Mouse (Mus musculus) forebrain, embryonic 14.5 days (tissue): ENCODE measurements around the gene Ntm. TPM values are rescaled to one million over a fixed set of nuclear protein-coding genes. Genes with fewer than 3 reads are reported as not detected.

ENCODE experiments used
- ATAC-seq: fragments of 200-750 bp; cut with Nextera tagmentation; 2 replicates; pipeline ENCODE4 v1.8.0; 2017; ENCODE audit warnings: mild to moderate bottlenecking, moderate library complexity
- DNase-seq: peaks from one replicate; pipeline ENCODE4 v3.0.0-alpha.2; 2015; ENCODE audit warnings: low spot score
- H3K27ac ChIP-seq: fragments of 300-500 bp; sonication (generic); 2 replicates; pipeline ENCODE4 v1.5.1; 2014; ENCODE audit warnings: low read depth, mild to moderate bottlenecking, control low read depth, low read length, moderate library complexity
- H3K27me3 ChIP-seq: fragments of 300-500 bp; sonication (generic); replicated peaks from 2 replicates; pipeline ENCODE4 v1.6.1; 2014; ENCODE audit warnings: low read length, control low read depth, mixed read lengths; ENCODE audit not compliant: control insufficient read depth, insufficient read depth
- H3K36me3 ChIP-seq: fragments of 300-500 bp; sonication (generic); 2 replicates; pipeline ENCODE4 v1.6.1; 2014; ENCODE audit warnings: low read length, control low read depth; ENCODE audit not compliant: control insufficient read depth, insufficient read depth
- H3K4me1 ChIP-seq: fragments of 300-500 bp; sonication (generic); 2 replicates; pipeline ENCODE4 v1.6.1; 2014; ENCODE audit warnings: antibody characterized with exemption, low read length, control low read depth; ENCODE audit not compliant: control insufficient read depth, insufficient read depth
- H3K4me2 ChIP-seq: fragments of 300-500 bp; sonication (generic); 2 replicates; pipeline ENCODE4 v1.6.1; 2014; ENCODE audit warnings: mild to moderate bottlenecking, control low read depth, low read length
- H3K4me3 ChIP-seq: fragments of 300-500 bp; sonication (generic); 2 replicates; pipeline ENCODE4 v1.5.1; 2014; ENCODE audit warnings: low read depth, low read length, control low read depth
- H3K9ac ChIP-seq: fragments of 300-500 bp; sonication (generic); 2 replicates; pipeline ENCODE4 v1.6.1; 2014; ENCODE audit warnings: mild to moderate bottlenecking, low read length, control low read depth, moderate library complexity
- H3K9me3 ChIP-seq: fragments of 300-500 bp; sonication (generic); replicated peaks from 2 replicates; pipeline ENCODE4 v1.6.1; 2016; ENCODE audit warnings: low read length, control low read depth, mixed read lengths; ENCODE audit not compliant: control insufficient read depth
- WGBS: fragments of 180-500 bp; shearing (Covaris S2); extraction: QIAGEN DNeasy Blood & Tissue Kit; methylation state at CpG from one replicate; pipeline ENCODE4 v1.1.7; 2014; 5-methylcytosine and 5-hydroxymethylcytosine counted together
- polyA plus RNA-seq: library from polyadenylated mRNA; unstranded; fragments of >200 nt; fragmentation: Nextera tagmentation; extraction: Ambion mirVana; gene quantifications from 2 replicates; pipeline ENCODE4 v1.2.1, GENCODE M21; 2014

The Ntm gene
- polyA plus RNA-seq, 1 experiment from 2014 or later, result 72.9 TPM

DNA sequence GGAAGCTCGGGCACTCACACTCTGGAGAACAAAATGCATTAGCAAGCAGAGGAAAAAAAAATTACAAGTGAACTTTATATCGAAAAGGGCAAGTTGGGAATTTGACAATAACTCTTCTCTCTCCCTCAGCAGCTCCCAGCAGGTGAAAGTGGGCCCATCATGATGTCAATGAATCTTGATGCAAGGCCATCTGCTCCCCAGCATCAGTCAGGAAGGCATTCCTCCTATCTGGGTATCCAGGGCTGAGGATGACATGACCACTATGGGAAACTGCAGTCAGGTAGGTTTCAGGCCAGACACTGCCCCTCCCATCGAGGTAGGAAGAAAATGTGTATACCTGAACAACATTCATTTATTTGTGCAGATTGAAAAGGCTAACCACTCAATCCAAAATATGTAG, 838.5 kb downstream of the Ntm start:
- DNase-seq, result no peak

DNA sequence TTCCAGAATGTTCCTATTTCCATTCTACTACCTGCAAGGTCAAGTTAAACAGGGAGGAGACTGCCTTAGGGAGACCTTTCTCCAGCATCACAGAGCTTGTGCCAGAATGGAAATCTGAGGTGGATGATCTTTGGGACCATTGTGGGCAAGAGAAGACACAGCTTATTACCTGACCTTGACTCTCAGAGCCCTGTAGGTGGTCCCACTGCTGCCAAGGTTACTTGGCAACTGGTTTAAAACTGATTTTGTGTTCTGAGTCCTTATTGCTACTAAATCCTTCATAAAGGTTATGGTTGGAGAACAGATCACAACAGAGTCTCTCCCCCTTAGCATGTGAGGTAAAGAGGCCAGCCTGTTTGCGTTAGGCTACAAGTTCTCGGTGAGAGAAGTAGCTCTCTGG, 839.1 kb downstream of the Ntm start:
- H3K9me3 ChIP-seq, result no peaks in the 10 kb centered on the region
- H3K27ac ChIP-seq, result no peak overlapping the region
- peaks cover 4% of the 10 kb centered on the region; the same call in 1 of the 2 replicates for H3K4me1 ChIP-seq
- H3K4me2 ChIP-seq, result no peak overlapping the region
- no peak overlapping the region for H3K9ac ChIP-seq
- DNase-seq (no peak), ATAC-seq (no peak)
- 70% methylated on average over 2 of the region's 2 CpGs for WGBS
- H3K27me3 ChIP-seq, result no peaks in the 10 kb centered on the region
- H3K36me3 ChIP-seq, result no peaks in the 10 kb centered on the region
- H3K4me3 ChIP-seq, result no peak overlapping the region

More for the DNA sequence above, 838.5 kb downstream of the Ntm start:
- no peak overlapping the region for H3K4me2 ChIP-seq
- H3K36me3 ChIP-seq, result no peaks in the 10 kb centered on the region
- H3K27ac ChIP-seq, result no peak overlapping the region
- H3K4me1 ChIP-seq, result peaks cover 4% of the 10 kb centered on the region; the same call in 1 of the 2 replicates
- no peak overlapping the region for H3K4me3 ChIP-seq
- ATAC-seq, result no peak
- H3K9ac ChIP-seq, result no peak overlapping the region
- WGBS, result 73% methylated on average over 3 of the region's 3 CpGs
- H3K27me3 ChIP-seq, result no peaks in the 10 kb centered on the region
- H3K9me3 ChIP-seq, result no peaks in the 10 kb centered on the region

GRCm38 (mm10) chr9:29117561-29118112, 845.3 kb downstream of the Ntm start:
- DNase-seq (no peak), ATAC-seq (no peak)
- Histone ChIP-seq H3K4me1 (0 out of 2 replicates have a peak, but pooled peaks cover 6% of the 10 kb centered on the region), H3K9ac (no peak overlapping the region), H3K27me3 (no peaks in the 10 kb centered on the region), H3K27ac (no peak overlapping the region), H3K36me3 (no peaks in the 10 kb centered on the region), H3K4me3 (no peak overlapping the region), H3K9me3 (no peaks in the 10 kb centered on the region), H3K4me2 (no peak overlapping the region)
- 80% methylated on average over 2 of the region's 2 CpGs for WGBS

GRCm38 (mm10) chr9:29115337-29115736, 847.6 kb downstream of the Ntm start:
- H3K36me3 ChIP-seq, result no peaks in the 10 kb centered on the region
- no peak overlapping the region for H3K27ac ChIP-seq
- H3K4me2 ChIP-seq, result no peak overlapping the region
- H3K9ac ChIP-seq, result no peak overlapping the region
- H3K9me3 ChIP-seq, result no peaks in the 10 kb centered on the region
- H3K4me1 ChIP-seq, result 0 out of 2 replicates have a peak, but pooled peaks cover 6% of the 10 kb centered on the region
- ATAC-seq (no peak), DNase-seq (peak; percentile 43)
- no peak overlapping the region for H3K4me3 ChIP-seq
- WGBS, result 1% methylated on average over 2 of the region's 2 CpGs
- no peaks in the 10 kb centered on the region for H3K27me3 ChIP-seq

- ATAC-seq (no peak), DNase-seq (no peak)
- Histone ChIP-seq H3K4me1 (peaks cover 6% of the 10 kb centered on the region; the same call in 1 of the 2 replicates), H3K27me3 (no peaks in the 10 kb centered on the region), H3K27ac (no peak overlapping the region), H3K4me3 (no peak overlapping the region), H3K9me3 (no peaks in the 10 kb centered on the region), H3K36me3 (no peaks in the 10 kb centered on the region), H3K9ac (no peak overlapping the region), H3K4me2 (no peak overlapping the region)
- 40% methylated on average over 3 of the region's 3 CpGs for WGBS
Observed at GRCm38 (mm10) chr9:29106771-29107170, 856.2 kb downstream of the Ntm start.

DNA sequence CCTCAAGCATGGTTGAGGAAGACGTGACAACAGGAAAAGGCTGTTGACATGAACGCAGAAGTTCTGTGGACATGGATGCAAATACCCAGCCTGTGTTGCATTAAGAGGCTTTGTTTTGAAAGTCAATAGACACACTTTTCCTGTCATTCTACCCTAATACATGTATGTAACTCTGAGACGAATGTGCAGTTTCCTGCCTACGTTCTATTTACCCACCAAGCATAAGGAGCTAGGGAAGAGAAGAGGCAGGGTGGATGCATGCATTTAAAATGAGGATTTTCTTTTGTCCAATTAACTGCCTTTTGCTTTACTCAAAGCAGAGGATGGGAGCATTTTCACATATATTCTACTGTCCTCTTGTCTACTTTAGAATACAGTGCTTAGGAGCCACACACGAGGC, 858.5 kb downstream of the Ntm start:
- H3K27ac ChIP-seq, result peak overlapping the region; percentile 63
- peaks cover 6% of the 10 kb centered on the region; the same call in 1 of the 2 replicates for H3K4me1 ChIP-seq
- no peak overlapping the region for H3K4me2 ChIP-seq
- no peak overlapping the region for H3K9ac ChIP-seq
- DNase-seq, result no peak
- H3K9me3 ChIP-seq, result no peaks in the 10 kb centered on the region
- 58% methylated on average over 5 of the region's 5 CpGs for WGBS
- no peaks in the 10 kb centered on the region for H3K36me3 ChIP-seq
- H3K4me3 ChIP-seq, result no peak overlapping the region
- H3K27me3 ChIP-seq, result no peaks in the 10 kb centered on the region
- ATAC-seq, result peak; percentile 49; the same call in 1 of the 2 replicates

GRCm38 (mm10) chr9:29103993-29104392, 858.9 kb downstream of the Ntm start:
- Histone ChIP-seq H3K4me2 (no peak overlapping the region), H3K36me3 (no peaks in the 10 kb centered on the region), H3K4me3 (no peak overlapping the region), H3K27me3 (no peaks in the 10 kb centered on the region), H3K9me3 (no peaks in the 10 kb centered on the region), H3K4me1 (peaks cover 6% of the 10 kb centered on the region; the same call in 1 of the 2 replicates), H3K27ac (peak overlapping the region; percentile 63), H3K9ac (no peak overlapping the region)
- peak; percentile 97 for ATAC-seq
- WGBS, result 19% methylated on average over 6 of the region's 6 CpGs
- DNase-seq, result peak; percentile 92

- no peaks in the 10 kb centered on the region for H3K27me3 ChIP-seq
- WGBS, result 84% methylated on average over 5 of the region's 5 CpGs
- no peak for ATAC-seq
- no peaks in the 10 kb centered on the region for H3K9me3 ChIP-seq
- no peak for DNase-seq
- no peak overlapping the region for H3K4me2 ChIP-seq
- H3K9ac ChIP-seq, result no peak overlapping the region
- H3K4me3 ChIP-seq, result no peak overlapping the region
- no peaks in the 10 kb centered on the region for H3K36me3 ChIP-seq
- H3K4me1 ChIP-seq, result peaks cover 6% of the 10 kb centered on the region; the same call in 1 of the 2 replicates
- no peak overlapping the region for H3K27ac ChIP-seq
Observed at GRCm38 (mm10) chr9:29100624-29101023, 862.3 kb downstream of the Ntm start.

DNA sequence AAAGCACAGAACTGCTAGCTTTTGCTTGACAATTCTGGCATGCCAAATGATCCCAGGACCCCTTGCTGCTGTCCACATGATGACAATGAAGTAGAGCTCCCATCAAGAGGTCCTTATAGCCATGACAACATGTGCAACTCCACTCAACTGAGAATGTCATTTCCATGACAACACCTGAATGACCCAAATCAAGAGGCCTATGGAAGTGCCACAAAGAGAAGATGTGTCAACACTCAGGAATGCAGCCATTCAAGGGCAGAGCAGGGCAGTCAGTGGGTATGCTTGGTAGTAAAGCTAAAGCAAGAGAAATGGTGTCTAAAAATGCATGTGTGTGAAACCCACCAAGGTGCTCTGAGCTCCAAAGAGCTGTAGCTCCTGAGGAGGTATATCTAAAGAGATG, 870.5 kb downstream of the Ntm start:
- Histone ChIP-seq H3K36me3 (no peaks in the 10 kb centered on the region), H3K4me3 (no peak overlapping the region), H3K27me3 (no peaks in the 10 kb centered on the region), H3K27ac (no peak overlapping the region), H3K4me1 (peaks cover 2% of the 10 kb centered on the region; the same call in 1 of the 2 replicates), H3K4me2 (no peak overlapping the region), H3K9me3 (no peaks in the 10 kb centered on the region), H3K9ac (no peak overlapping the region)
- DNase-seq (no peak), ATAC-seq (no peak)
